Mouse (Mus musculus) c-Kit-positive CD71-positive TER-119-positive erythroid progenitor cells, embryonic 14.5 days (primary cell): ENCODE data around the gene Lmod3.
"Not testable (repeated sequence)": the region's sequence is repeated elsewhere in the genome, so short reads cannot be mapped to it uniquely, and the experiment has no call there.

Source experiments
- DNase-seq: peaks from one replicate; pipeline ENCODE4 v3.0.0-alpha.2; 2013; ENCODE audit warnings: low spot score

The Lmod3 gene

GRCm38 (mm10) chr6:97276366-97276765 lies 23.8 kb upstream of the Lmod3 start:
- DNase-seq, result no peak

GRCm38 (mm10) chr6:97275760-97276159 lies 23.2 kb upstream of the Lmod3 start:
- DNase-seq, result no peak

- no peak for DNase-seq
These were observed 21.2 kb upstream of the Lmod3 start for GRCm38 (mm10) chr6:97273777-97274176.

- DNase-seq, result no peak
These were observed 20.6 kb upstream of the Lmod3 start for GRCm38 (mm10) chr6:97273058-97273710.

- DNase-seq, result no peak
These were observed 19.8 kb upstream of the Lmod3 start for GRCm38 (mm10) chr6:97272349-97272748.

- DNase-seq, result no peak
These were observed 17.0 kb upstream of the Lmod3 start for GRCm38 (mm10) chr6:97269596-97269995.

GRCm38 (mm10) chr6:97267132-97267531 lies 14.6 kb upstream of the Lmod3 start:
- no peak for DNase-seq

GRCm38 (mm10) chr6:97266661-97267060 lies 14.1 kb upstream of the Lmod3 start:
- no peak for DNase-seq

- no peak for DNase-seq
These were observed 13.1 kb upstream of the Lmod3 start for GRCm38 (mm10) chr6:97265705-97266104.

- no peak for DNase-seq
These were observed 12.7 kb upstream of the Lmod3 start for GRCm38 (mm10) chr6:97265240-97265639.

- DNase-seq, result not testable (repeated sequence)
These were observed 11.2 kb upstream of the Lmod3 start for GRCm38 (mm10) chr6:97263750-97264149.

- DNase-seq, result no peak
These were observed 9.7 kb upstream of the Lmod3 start for GRCm38 (mm10) chr6:97262229-97262628.

- not testable (repeated sequence) for DNase-seq
These were observed 7.4 kb upstream of the Lmod3 start for GRCm38 (mm10) chr6:97259926-97260325.

GRCm38 (mm10) chr6:97258489-97258888 lies 5.9 kb upstream of the Lmod3 start:
- no peak for DNase-seq

- DNase-seq, result no peak
These were observed 473 bp downstream of the Lmod3 start for GRCm38 (mm10) chr6:97252086-97252485.

GRCm38 (mm10) chr6:97250966-97251365 lies 1.6 kb downstream of the Lmod3 start:
- peak; percentile 40 for DNase-seq

- DNase-seq, result no peak
These were observed 7.4 kb downstream of the Lmod3 start for GRCm38 (mm10) chr6:97245200-97245599.

GRCm38 (mm10) chr6:97242522-97242921 lies 10.0 kb downstream of the Lmod3 start:
- DNase-seq, result no peak

- DNase-seq, result no peak
These were observed 12.5 kb downstream of the Lmod3 start for GRCm38 (mm10) chr6:97240092-97240491.

- no peak for DNase-seq
These were observed 13.2 kb downstream of the Lmod3 start for GRCm38 (mm10) chr6:97239360-97239759.

GRCm38 (mm10) chr6:97236088-97236487 lies 16.5 kb downstream of the Lmod3 start:
- no peak for DNase-seq

GRCm38 (mm10) chr6:97234911-97235668 lies 17.5 kb downstream of the Lmod3 start:
- DNase-seq, result no peak

GRCm38 (mm10) chr6:97227067-97227847 lies 25.3 kb downstream of the Lmod3 start:
- no peak for DNase-seq
